13 mouse cellular contexts compared by ENCODE assay signal in genomic region chr15:31284142-31284541, GRCm38 (mm10).
DNase-seq lines count a peak whose midpoint lies in the region; ATAC-seq and TF ChIP-seq lines count a peak whose summit lies in the region.
"Had no signal": no experiment of that assay in that cellular context is flagged by ENCODE, and none has a peak within 500 bp of the region (broad histone marks: within the 10 kb centered on the region; RNA-seq: fewer than 3 reads in every experiment).

No protein-coding gene starts in this region.

- TF ChIP-seq POLR2A in CH12.LX (IDR thresholded peaks at IDR 0.05; ENCODE audit: low read depth, low read length), result no peak

- no peak for DNase-seq in heart, postnatal 0 days (ENCODE audit: low spot score)
- no peak for DNase-seq in heart, adult 11 months
- peak; percentile 16 to 44 for DNase-seq in layer of hippocampus, postnatal 10 days (ENCODE audit: low spot score in 2 of 2)
- no peak for DNase-seq in layer of hippocampus, adult 9-11 months
- no peak for DNase-seq in CH12.LX (ENCODE audit: extremely low read depth)
- peak; percentile 28 for DNase-seq in ZHBTc4 (ENCODE audit: low read depth, low spot score)
- no peak for DNase-seq in limb, embryonic 10.5 days (ENCODE audit: low spot score)
- no peak for DNase-seq in spleen, postnatal 10 days (ENCODE audit: low spot score in 2 of 2)
- DNase-seq: gastrocnemius, postnatal 36 days; right cerebral cortex, postnatal 4 days had no signal

- H3K27me3 ChIP-seq in heart, postnatal 0 days (ENCODE audit: control insufficient read depth, insufficient read depth, low read length), result no peaks in the 10 kb centered on the region
- no peaks in the 10 kb centered on the region for H3K27me3 ChIP-seq in CH12.LX (replicated peaks)
- H3K27me3 ChIP-seq in limb, embryonic 10.5 days (ENCODE audit: low read depth, poor library complexity, severe bottlenecking), result no peaks in the 10 kb centered on the region
- H3K27me3 ChIP-seq: embryonic facial prominence, embryonic 15.5 days; limb, embryonic 13.5 days had no signal

- TF ChIP-seq RAD21 in CH12.LX (IDR thresholded peaks at IDR 0.05; ENCODE audit: low read depth, low read length), result peak; percentile 75

- no peak overlapping the region for H3K27ac ChIP-seq in heart, postnatal 0 days (ENCODE audit: low read depth)
- H3K27ac ChIP-seq in CH12.LX (ENCODE audit: insufficient read depth, low read depth), result no peak overlapping the region
- H3K27ac ChIP-seq in limb, embryonic 10.5 days, result no peak overlapping the region
- H3K27ac ChIP-seq: embryonic facial prominence, embryonic 15.5 days; limb, embryonic 13.5 days had no signal

- no peaks in the 10 kb centered on the region for H3K36me3 ChIP-seq in heart, postnatal 0 days (replicated peaks; ENCODE audit: control insufficient read depth, insufficient read depth, low read length)
- H3K36me3 ChIP-seq in CH12.LX (replicated peaks in 1 of 2; ENCODE audit: control insufficient read depth in 1 of 2, insufficient read depth in 1 of 2, low read length in 1 of 2), result peaks cover 0 to 1% of the 10 kb centered on the region in 2 experiments
- H3K36me3 ChIP-seq in limb, embryonic 10.5 days, result no peaks in the 10 kb centered on the region
- H3K36me3 ChIP-seq: embryonic facial prominence, embryonic 15.5 days; limb, embryonic 13.5 days had no signal

- peak; percentile 56 for TF ChIP-seq CTCF in heart, postnatal 0 days (IDR thresholded peaks at IDR 0.05; ENCODE audit: low read depth)
- TF ChIP-seq CTCF in CH12.LX (conservative IDR thresholded peaks at IDR 0.05 in 1 of 2, IDR thresholded peaks at IDR 0.05 in 1 of 2; ENCODE audit: low read depth in 2 of 2, low read length in 2 of 2), result peak; percentile 27 to 68; a peak in 2 of 4 replicates

- dilution Hi-C loops in CH12.LX (cut with MboI; ENCODE audit: extremely low pct_ligation_motif_present, extremely low pct_unique_long_range_greater_than_20kb, low sequenced_read_pairs), result no loop called here

- no peak for ATAC-seq in heart, postnatal 0 days (ENCODE audit: insufficient read depth, low read depth)

- no peaks in the 10 kb centered on the region for H3K79me2 ChIP-seq in CH12.LX (replicated peaks; ENCODE audit: control insufficient read depth, extremely low read depth, insufficient read depth, poor library complexity, severe bottlenecking)

- in situ Hi-C loops in CH12.LX (cut with MboI; ENCODE audit: low pct_ligation_motif_present, low pct_unique_long_range_greater_than_20kb, low sequenced_read_pairs), result no loop called here

- H3K4me1 ChIP-seq in heart, postnatal 0 days (ENCODE audit: control insufficient read depth, insufficient read depth), result no peaks in the 10 kb centered on the region
- peaks cover 12 to 66% of the 10 kb centered on the region in 2 experiments for H3K4me1 ChIP-seq in CH12.LX (ENCODE audit: control insufficient read depth in 1 of 2, insufficient read depth in 2 of 2)
- H3K4me1 ChIP-seq in limb, embryonic 10.5 days, result peaks cover 10% of the 10 kb centered on the region
- H3K4me1 ChIP-seq: embryonic facial prominence, embryonic 15.5 days had no signal

- no peak overlapping the region for H3K4me3 ChIP-seq in heart, postnatal 0 days (ENCODE audit: low read depth, low read length)
- no peak overlapping the region for H3K4me3 ChIP-seq in CH12.LX (replicated peaks in 1 of 3; ENCODE audit: low read depth in 2 of 3, low read length in 2 of 3, poor library complexity in 1 of 3)
- no peak overlapping the region for H3K4me3 ChIP-seq in limb, embryonic 10.5 days
- H3K4me3 ChIP-seq: embryonic facial prominence, embryonic 15.5 days; limb, embryonic 13.5 days had no signal

- H3K4me2 ChIP-seq in heart, postnatal 0 days (ENCODE audit: low read depth, low read length), result no peak overlapping the region
- H3K4me2 ChIP-seq in CH12.LX (ENCODE audit: insufficient read depth, low read depth, poor library complexity, severe bottlenecking), result no peak overlapping the region
- H3K4me2 ChIP-seq: embryonic facial prominence, embryonic 15.5 days; limb, embryonic 13.5 days had no signal

- H3K9me3 ChIP-seq in heart, postnatal 0 days (replicated peaks; ENCODE audit: control insufficient read depth, low read length), result no peaks in the 10 kb centered on the region
- H3K9me3 ChIP-seq in CH12.LX (replicated peaks; ENCODE audit: low read length), result no peaks in the 10 kb centered on the region
- H3K9me3 ChIP-seq in limb, embryonic 10.5 days (replicated peaks), result no peaks in the 10 kb centered on the region
- H3K9me3 ChIP-seq: embryonic facial prominence, embryonic 15.5 days; limb, embryonic 13.5 days had no signal

- H3K9ac ChIP-seq in heart, postnatal 0 days (replicated peaks; ENCODE audit: low read depth, low read length), result no peak overlapping the region
- no peak overlapping the region for H3K9ac ChIP-seq in CH12.LX (ENCODE audit: insufficient read depth, low read depth)
- H3K9ac ChIP-seq: embryonic facial prominence, embryonic 15.5 days; forebrain, postnatal 0 days; limb, embryonic 13.5 days had no signal

- WGBS in heart, postnatal 0 days, result 56% methylated on average over 5 of the region's 5 CpGs
- 69% methylated on average over 5 of the region's 5 CpGs for WGBS in limb, embryonic 10.5 days

- TF ChIP-seq EP300 in heart, postnatal 0 days (IDR thresholded peaks at IDR 0.05; ENCODE audit: low read depth), result no peak
- TF ChIP-seq EP300 in CH12.LX (IDR thresholded peaks at IDR 0.05; ENCODE audit: low read length), result no peak

TF ChIP-seq in CH12.LX, 34 proteins besides CTCF, POLR2A, EP300 and RAD21:
- TF ChIP-seq SMC3 (IDR thresholded peaks at IDR 0.05; ENCODE audit: low read depth, low read length) (peak; percentile 76), MAFK (IDR thresholded peaks at IDR 0.05; ENCODE audit: insufficient replicate concordance, low read length) (no peak), ZNF384 (IDR thresholded peaks at IDR 0.05; ENCODE audit: low read depth, low read length) (no peak), POLR2AphosphoS2 (IDR thresholded peaks at IDR 0.05; ENCODE audit: low read depth, low read length) (no peak), ZC3H11A (IDR thresholded peaks at IDR 0.05; ENCODE audit: low read depth, low read length) (no peak), E2F4 (IDR thresholded peaks at IDR 0.05; ENCODE audit: insufficient replicate concordance, low read depth, low read length) (no peak)

Comparison
In these comparisons a context has a peak if more than half of its experiments do, and no peak if none do; other contexts are left out.
1. DNase-seq: peak in layer of hippocampus, postnatal 10 days (2 of 2) and ZHBTc4 (single experiment); none in heart, postnatal 0 days (single experiment), heart, adult 11 months (single experiment), layer of hippocampus, adult 9-11 months (single experiment), CH12.LX (single experiment), limb, embryonic 10.5 days (single experiment) and spleen, postnatal 10 days (0 of 2).